Mouse (Mus musculus) heart, embryonic 15.5 days (tissue): ENCODE results near the gene Def6. TPM values are rescaled to one million over a fixed set of nuclear protein-coding genes. Genes with fewer than 3 reads are reported as not detected.

ENCODE experiments used
- ATAC-seq: fragments of 200-750 bp; cut with Nextera tagmentation; replicated peaks from 2 replicates; pipeline ENCODE4 v1.8.0; 2017; ENCODE audit warnings: low read depth, moderate TSS enrichment; ENCODE audit not compliant: insufficient number of reproducible peaks, insufficient read depth, low FRiP score
- H3K27ac ChIP-seq: fragments of 300-500 bp; sonication (generic); 2 replicates; pipeline ENCODE4 v1.5.1; 2015; ENCODE audit warnings: mild to moderate bottlenecking, inconsistent platforms
- H3K27me3 ChIP-seq: fragments of 300-500 bp; sonication (generic); 2 replicates; pipeline ENCODE4 v1.6.1; 2015; ENCODE audit warnings: inconsistent platforms
- H3K36me3 ChIP-seq: fragments of 300-500 bp; sonication (generic); 2 replicates; pipeline ENCODE4 v1.6.1; 2015; ENCODE audit warnings: mild to moderate bottlenecking, inconsistent platforms
- H3K4me1 ChIP-seq: fragments of 300-500 bp; sonication (generic); replicated peaks from 2 replicates; pipeline ENCODE4 v1.6.1; 2015; ENCODE audit warnings: inconsistent platforms
- H3K4me2 ChIP-seq: fragments of 300-500 bp; sonication (generic); 2 replicates; pipeline ENCODE4 v1.6.1; 2015; ENCODE audit warnings: inconsistent platforms, mild to moderate bottlenecking, moderate library complexity
- H3K4me3 ChIP-seq: fragments of 300-500 bp; sonication (generic); 2 replicates; pipeline ENCODE4 v1.5.1; 2015; ENCODE audit warnings: mild to moderate bottlenecking, inconsistent platforms
- H3K9ac ChIP-seq: fragments of 300-500 bp; sonication (generic); 2 replicates; pipeline ENCODE4 v1.6.1; 2015; ENCODE audit warnings: mild to moderate bottlenecking, inconsistent platforms
- H3K9me3 ChIP-seq: fragments of 300-500 bp; sonication (generic); replicated peaks from 2 replicates; pipeline ENCODE4 v1.6.1; 2016; ENCODE audit warnings: inconsistent platforms
- WGBS: fragments of 180-500 bp; shearing (Covaris S2); methylation state at CpG from one replicate; pipeline ENCODE4 v1.1.7; 2015; ENCODE audit warnings: mixed read lengths; 5-methylcytosine and 5-hydroxymethylcytosine counted together
- polyA plus RNA-seq: library from polyadenylated mRNA; unstranded; fragments of >200 nt; fragmentation: Nextera tagmentation; extraction: Ambion mirVana; gene quantifications from 2 replicates; pipeline ENCODE4 v1.2.1, GENCODE M21; 2015

Gene Def6
- polyA plus RNA-seq, 1 experiment from 2014 or later = 4.2 TPM

- Histone ChIP-seq H3K9ac (no peak overlapping the region), H3K4me1 (peaks cover 19% of the 10 kb centered on the region), H3K4me2 (no peak overlapping the region), H3K27me3 (no peaks in the 10 kb centered on the region), H3K36me3 (no peaks in the 10 kb centered on the region), H3K9me3 (no peaks in the 10 kb centered on the region), H3K27ac (no peak overlapping the region), H3K4me3 (no peak overlapping the region)
- no peak for ATAC-seq
- 73% methylated on average over 6 of the region's 6 CpGs for WGBS
These were observed 22.9 kb downstream of the Def6 start for GRCm38 (mm10) chr17:28230486-28230885.

DNA sequence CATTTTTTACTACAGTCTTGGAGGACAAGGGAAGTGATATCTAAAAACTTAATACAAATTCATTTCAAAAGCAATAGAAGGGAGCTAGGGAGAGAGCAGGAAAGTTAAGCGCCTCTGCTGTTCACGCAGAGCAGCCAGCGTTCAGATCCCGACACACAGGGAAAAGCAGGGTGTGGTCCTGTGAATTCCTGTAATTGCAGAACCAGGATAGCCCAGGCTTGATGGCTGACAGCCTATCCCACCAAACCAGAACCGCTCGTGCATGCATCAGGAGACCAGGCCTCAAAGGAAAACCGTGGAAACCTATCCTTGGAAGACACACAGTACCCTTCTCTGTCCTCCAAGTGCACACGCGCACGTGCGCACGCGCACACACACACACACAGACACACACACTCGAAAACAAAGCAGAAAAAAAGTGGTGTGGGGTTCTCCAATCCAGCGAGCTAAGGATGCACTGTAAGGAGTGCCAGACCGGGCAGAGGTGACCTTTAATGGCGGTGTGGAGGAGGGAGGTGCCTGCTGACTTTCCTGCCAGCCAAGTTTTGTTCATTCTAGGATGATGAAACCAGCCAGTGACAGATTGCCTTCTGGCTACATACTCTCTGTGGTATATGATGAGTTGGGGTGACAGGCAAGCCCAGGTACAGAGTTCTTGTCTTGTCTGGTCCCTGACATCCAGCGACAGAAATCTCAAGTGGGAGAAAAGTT is 23.6 kb downstream of the Def6 start:
- no peak overlapping the region for H3K9ac ChIP-seq
- H3K4me3 ChIP-seq = no peak overlapping the region
- peaks cover 14% of the 10 kb centered on the region; the same call in 1 of the 2 replicates for H3K4me1 ChIP-seq
- H3K27me3 ChIP-seq = no peaks in the 10 kb centered on the region
- no peak for ATAC-seq
- H3K36me3 ChIP-seq = no peaks in the 10 kb centered on the region
- no peaks in the 10 kb centered on the region for H3K9me3 ChIP-seq
- H3K4me2 ChIP-seq = no peak overlapping the region
- 82% methylated on average over 18 of the region's 18 CpGs for WGBS
- H3K27ac ChIP-seq = no peak overlapping the region

DNA sequence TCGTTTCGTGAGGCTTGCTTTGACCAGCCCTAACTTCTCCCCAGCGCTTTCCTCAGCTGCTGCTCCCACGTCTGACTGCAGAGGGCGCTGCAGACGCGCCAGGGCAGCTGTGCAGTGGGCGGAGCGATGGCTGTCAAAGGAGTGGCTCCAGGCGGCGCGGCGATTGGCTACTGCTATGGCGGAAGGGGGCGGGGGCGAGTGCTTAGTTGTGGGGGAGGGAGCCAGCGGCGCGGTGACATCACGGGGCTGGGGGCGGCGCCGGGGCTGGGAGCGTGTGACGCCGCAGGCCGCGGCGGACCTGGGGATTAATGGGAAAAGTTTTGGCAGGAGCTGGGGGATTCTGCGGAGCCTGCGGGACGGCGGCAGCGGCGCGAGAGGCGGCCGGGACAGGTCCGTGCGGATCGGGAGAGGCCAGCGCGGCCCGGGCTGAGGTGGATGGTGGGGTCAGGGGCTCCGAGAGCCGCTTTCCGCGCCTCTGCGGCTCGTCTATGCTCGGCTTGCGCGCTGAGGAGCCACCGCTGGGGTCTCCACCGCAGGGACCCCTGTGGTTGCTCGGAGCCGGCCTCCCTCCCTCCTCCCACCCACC is 25.0 kb downstream of the Def6 start, which contains the start of gene Ppard:
Ppard (plus strand) TSS at position 226 of the 586 bp plus-strand sequence.
- peak; percentile 97 for ATAC-seq

DNA sequence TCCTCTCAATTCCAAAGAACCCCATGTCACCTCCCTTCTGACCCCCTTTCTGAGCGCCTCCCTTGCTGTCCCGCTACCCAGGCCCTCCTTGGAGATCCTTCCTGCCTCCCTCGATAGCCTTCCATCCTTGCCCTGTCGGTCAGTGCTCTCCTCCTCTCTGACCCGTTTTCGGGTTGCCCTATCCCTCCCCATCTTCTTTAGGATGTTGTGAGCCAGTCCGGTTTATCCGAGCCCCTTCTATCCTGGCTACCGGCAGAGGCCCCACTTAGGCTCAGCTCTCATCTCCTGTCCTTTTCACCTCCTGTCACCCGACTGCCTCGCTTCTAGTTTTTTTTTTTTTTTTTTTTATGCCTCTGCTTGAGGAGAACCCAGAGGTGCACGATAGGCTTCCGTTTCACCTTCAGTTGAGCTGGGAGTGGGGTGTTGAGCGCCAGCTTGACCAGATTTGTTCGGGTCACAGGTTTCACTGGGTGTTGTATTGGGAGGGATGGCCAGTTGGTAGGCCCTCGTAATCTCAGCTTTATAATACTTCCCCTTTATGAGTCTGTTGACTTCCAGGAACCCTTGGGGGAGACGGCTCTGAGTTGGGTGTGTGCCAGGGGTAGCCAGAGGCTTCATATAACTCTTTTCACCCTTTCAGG is 25.6 kb downstream of the Def6 start:
- ATAC-seq = peak; percentile 14; the same call in 1 of the 2 replicates
- Histone ChIP-seq H3K4me1 (peaks cover 16% of the 10 kb centered on the region; the same call in 1 of the 2 replicates), H3K27ac (peak overlapping the region; percentile 79), H3K27me3 (no peaks in the 10 kb centered on the region), H3K9ac (peak overlapping the region; percentile 91), H3K4me2 (peak overlapping the region; percentile 73), H3K36me3 (no peaks in the 10 kb centered on the region), H3K4me3 (peak overlapping the region; percentile 81), H3K9me3 (no peaks in the 10 kb centered on the region)
- WGBS = 6% methylated on average over 17 of the region's 17 CpGs

More for the DNA sequence above, 25.0 kb downstream of the Def6 start, which contains the start of gene Ppard:
- Histone ChIP-seq H3K9me3 (no peaks in the 10 kb centered on the region), H3K36me3 (no peaks in the 10 kb centered on the region), H3K27ac (peak within 1 kb of the TSS; percentile 79), H3K4me3 (peak within 1 kb of the TSS; percentile 81), H3K9ac (peak within 1 kb of the TSS; percentile 91), H3K4me2 (peak within 1 kb of the TSS; percentile 73), H3K4me1 (peaks cover 16% of the 10 kb centered on the region; the same call in 1 of the 2 replicates), H3K27me3 (no peaks in the 10 kb centered on the region)
- under 1% methylated on average over 52 of the region's 57 CpGs for WGBS

DNA sequence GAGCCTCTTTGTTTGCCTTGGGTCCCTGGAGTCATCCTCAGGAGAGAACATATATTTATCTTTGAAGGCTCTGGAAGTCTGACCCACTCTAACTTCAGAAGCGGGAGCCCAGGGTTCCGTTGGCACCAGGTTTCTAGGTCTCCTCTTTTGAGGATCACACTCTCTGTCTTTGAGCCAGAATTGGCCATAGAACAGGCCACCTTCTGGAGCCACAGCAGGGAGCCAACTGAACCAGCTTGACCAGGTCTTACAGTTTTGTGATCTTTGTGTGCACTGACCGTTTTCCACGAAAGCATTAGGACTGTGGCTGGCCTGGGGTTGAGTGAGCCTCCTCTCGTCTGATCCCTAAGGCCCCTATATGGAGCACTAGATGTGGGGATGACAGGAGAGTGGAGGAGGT is 27.1 kb downstream of the Def6 start:
- ATAC-seq = no peak
- Histone ChIP-seq H3K36me3 (peaks cover 4% of the 10 kb centered on the region; the same call in 1 of the 2 replicates), H3K4me1 (peaks cover 16% of the 10 kb centered on the region; the same call in 1 of the 2 replicates), H3K27me3 (no peaks in the 10 kb centered on the region), H3K9ac (no peak overlapping the region), H3K27ac (no peak overlapping the region), H3K4me3 (no peak overlapping the region), H3K9me3 (no peaks in the 10 kb centered on the region), H3K4me2 (no peak overlapping the region)
- WGBS = 86% methylated on average over 5 of the region's 5 CpGs

DNA sequence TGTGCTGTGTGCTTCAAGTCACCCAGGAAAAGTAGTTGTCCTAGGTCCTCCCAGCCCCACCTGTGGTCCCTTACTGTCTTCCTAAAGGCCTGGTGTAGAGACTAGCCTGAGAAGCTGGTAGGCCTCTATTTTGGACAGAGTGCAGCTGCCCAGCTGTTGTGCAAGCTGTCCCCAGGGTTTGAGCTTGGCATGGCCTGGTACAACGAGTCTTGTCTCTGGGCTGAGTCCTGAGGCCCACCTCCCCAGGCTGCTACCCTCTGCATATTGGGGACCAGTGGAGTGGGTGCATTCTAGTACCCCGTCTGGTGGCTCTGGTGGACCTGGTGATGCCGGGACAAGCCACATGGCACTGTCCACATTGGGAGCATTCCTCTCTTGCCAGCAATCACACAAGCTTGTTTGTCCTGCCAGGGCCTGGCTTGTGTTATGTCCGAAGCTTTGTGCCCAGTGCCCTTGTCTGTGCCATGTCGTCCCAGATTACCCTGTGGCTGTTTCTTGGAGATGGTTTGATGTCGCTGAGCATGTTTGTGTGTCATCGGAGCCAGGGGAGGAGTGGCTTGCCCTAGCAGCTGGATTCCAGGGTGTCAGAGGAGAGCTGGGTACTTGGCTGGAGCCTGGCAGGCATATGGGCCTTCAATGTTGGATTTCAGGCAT is 28.5 kb downstream of the Def6 start:
- no peaks in the 10 kb centered on the region for H3K27me3 ChIP-seq
- H3K27ac ChIP-seq = no peak overlapping the region
- H3K4me2 ChIP-seq = no peak overlapping the region
- no peak overlapping the region for H3K9ac ChIP-seq
- H3K4me3 ChIP-seq = no peak overlapping the region
- peaks cover 4% of the 10 kb centered on the region; the same call in 1 of the 2 replicates for H3K36me3 ChIP-seq
- peaks cover 16% of the 10 kb centered on the region; the same call in 1 of the 2 replicates for H3K4me1 ChIP-seq
- WGBS = 74% methylated on average over 7 of the region's 7 CpGs
- no peak for ATAC-seq
- no peaks in the 10 kb centered on the region for H3K9me3 ChIP-seq

DNA sequence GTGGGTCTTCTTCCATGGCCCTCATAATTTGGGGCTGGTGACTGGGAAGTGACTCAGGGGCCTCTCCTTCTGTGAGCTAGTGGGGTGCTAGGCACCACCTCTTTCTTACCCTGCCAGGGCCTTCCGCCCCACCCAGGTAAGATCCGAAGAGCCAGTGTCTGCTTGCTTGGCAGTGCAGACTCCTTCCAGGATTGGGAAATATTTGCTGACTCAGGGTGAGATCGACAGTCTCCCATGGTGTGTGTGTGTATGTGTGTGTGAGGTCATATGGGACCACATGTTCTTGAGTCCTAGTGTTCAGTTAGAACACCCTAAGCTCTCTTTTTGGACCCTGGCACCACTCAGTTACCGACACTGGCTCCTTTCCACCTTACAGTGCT is 29.0 kb downstream of the Def6 start:
- no peak overlapping the region for H3K9ac ChIP-seq
- H3K36me3 ChIP-seq = peaks cover 4% of the 10 kb centered on the region; the same call in 1 of the 2 replicates
- H3K4me1 ChIP-seq = peaks cover 16% of the 10 kb centered on the region; the same call in 1 of the 2 replicates
- H3K9me3 ChIP-seq = no peaks in the 10 kb centered on the region
- H3K27me3 ChIP-seq = no peaks in the 10 kb centered on the region
- H3K4me2 ChIP-seq = no peak overlapping the region
- H3K4me3 ChIP-seq = no peak overlapping the region
- no peak overlapping the region for H3K27ac ChIP-seq
- ATAC-seq = no peak
- WGBS = 84% methylated on average over 4 of the region's 4 CpGs

DNA sequence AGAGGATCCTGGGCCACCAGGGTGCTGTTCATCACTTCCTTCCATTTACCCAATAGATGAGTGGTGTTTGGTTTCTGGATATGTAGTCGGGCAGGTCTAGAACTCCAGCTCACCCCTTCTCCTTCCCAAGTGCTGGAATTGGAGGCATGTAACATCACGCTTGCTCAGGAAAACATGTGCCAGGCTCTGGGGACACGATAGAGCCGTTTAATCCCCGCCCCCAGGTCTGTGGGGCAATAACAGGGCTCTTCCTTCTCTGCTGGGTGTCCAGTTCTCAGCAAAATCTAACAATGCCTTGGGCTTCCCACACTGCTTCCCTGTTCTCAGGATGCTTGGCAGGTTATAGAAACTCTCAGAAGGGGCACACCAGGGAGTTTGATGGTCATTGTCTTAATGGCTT is 29.8 kb downstream of the Def6 start:
- peaks cover 4% of the 10 kb centered on the region; the same call in 1 of the 2 replicates for H3K36me3 ChIP-seq
- no peak for ATAC-seq
- H3K9me3 ChIP-seq = no peaks in the 10 kb centered on the region
- no peak overlapping the region for H3K4me3 ChIP-seq
- H3K27me3 ChIP-seq = no peaks in the 10 kb centered on the region
- no peak overlapping the region for H3K4me2 ChIP-seq
- WGBS = 71% methylated on average over 5 of the region's 5 CpGs
- H3K9ac ChIP-seq = no peak overlapping the region
- H3K4me1 ChIP-seq = peaks cover 22% of the 10 kb centered on the region
- H3K27ac ChIP-seq = no peak overlapping the region

GRCm38 (mm10) chr17:28237874-28238273 is 30.3 kb downstream of the Def6 start:
- Histone ChIP-seq H3K27me3 (no peaks in the 10 kb centered on the region), H3K9me3 (no peaks in the 10 kb centered on the region), H3K4me1 (peaks cover 26% of the 10 kb centered on the region), H3K9ac (no peak overlapping the region), H3K4me2 (no peak overlapping the region), H3K4me3 (no peak overlapping the region), H3K27ac (no peak overlapping the region), H3K36me3 (peaks cover 4% of the 10 kb centered on the region; the same call in 1 of the 2 replicates)
- 76% methylated on average over 6 of the region's 6 CpGs for WGBS
- no peak for ATAC-seq

GRCm38 (mm10) chr17:28240846-28241245 is 33.3 kb downstream of the Def6 start:
- Histone ChIP-seq H3K4me2 (no peak overlapping the region), H3K9ac (no peak overlapping the region), H3K9me3 (no peaks in the 10 kb centered on the region), H3K4me3 (no peak overlapping the region), H3K36me3 (peaks cover 4% of the 10 kb centered on the region; the same call in 1 of the 2 replicates), H3K4me1 (peaks cover 34% of the 10 kb centered on the region), H3K27ac (no peak overlapping the region), H3K27me3 (no peaks in the 10 kb centered on the region)
- ATAC-seq = no peak
- 82% methylated on average over 5 of the region's 5 CpGs for WGBS

- H3K36me3 ChIP-seq = peaks cover 4% of the 10 kb centered on the region; the same call in 1 of the 2 replicates
- H3K9ac ChIP-seq = no peak overlapping the region
- no peaks in the 10 kb centered on the region for H3K9me3 ChIP-seq
- peaks cover 33% of the 10 kb centered on the region for H3K4me1 ChIP-seq
- 73% methylated on average over 6 of the region's 6 CpGs for WGBS
- no peak overlapping the region for H3K4me2 ChIP-seq
- no peak for ATAC-seq
- no peak overlapping the region for H3K27ac ChIP-seq
- H3K27me3 ChIP-seq = no peaks in the 10 kb centered on the region
- no peak overlapping the region for H3K4me3 ChIP-seq
These were observed 34.7 kb downstream of the Def6 start for GRCm38 (mm10) chr17:28242296-28242695.
